Mouse (Mus musculus): Measurements from ENCODE around the gene Ttc5. TPM values are rescaled to one million over a fixed set of nuclear protein-coding genes. Genes with fewer than 3 reads are reported as not detected.
"Not testable (repeated sequence)": the region's sequence is repeated elsewhere in the genome, so short reads cannot be mapped to it uniquely, and the experiment has no call there.

The Ttc5 gene
- polyA plus RNA-seq (2016; fragmentation: Nextera tagmentation; extraction: Ambion mirVana), result 102 and 110 TPM in 2 replicates

DNA sequence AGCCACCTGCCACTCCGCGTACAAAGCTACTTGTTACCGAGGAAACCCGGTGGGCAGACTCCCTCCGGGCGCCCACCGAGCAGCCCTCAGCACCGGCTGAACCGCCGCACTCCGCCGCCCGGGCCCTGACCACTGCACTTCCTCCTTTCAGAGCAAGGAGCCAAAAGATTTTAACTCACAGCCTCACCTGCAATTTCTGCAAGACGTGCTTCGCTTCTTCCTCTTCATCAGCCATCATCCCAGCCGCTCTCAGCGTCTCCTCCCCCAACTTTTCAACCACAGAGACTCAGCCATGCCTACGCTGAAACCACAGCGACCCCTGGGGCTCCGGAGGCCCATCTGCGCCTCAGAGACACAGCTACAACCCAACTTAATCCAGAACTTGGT lies at the start of gene Ttc5:
Gene Ttc5 (minus strand): TSS at position 269 of the 387 bp plus-strand sequence.
- peak within 1 kb of the TSS; percentile 62 for H3K4me3 ChIP-seq
- peak within 1 kb of the TSS; percentile 60 for H3K4me2 ChIP-seq (replicated peaks)
- 0 out of 2 replicates have a peak, but pooled peaks cover 4% of the 10 kb centered on the region for H3K9me3 ChIP-seq
- peak; percentile 93 for ATAC-seq (ENCODE audit: low FRiP score, low read depth)
- H3K27ac ChIP-seq, result peak within 1 kb of the TSS; percentile 16; the same call in 1 of the 2 replicates
- H3K27me3 ChIP-seq (replicated peaks), result no peaks in the 10 kb centered on the region
- H3K4me1 ChIP-seq, result peaks cover 6% of the 10 kb centered on the region; the same call in 1 of the 2 replicates
- H3K36me3 ChIP-seq, result peaks cover 20% of the 10 kb centered on the region
- peak within 1 kb of the TSS; percentile 77 for H3K9ac ChIP-seq
- under 1% methylated on average over 21 of the region's 21 CpGs for WGBS

GRCm38 (mm10) chr14:50834435-50834834 lies 49.1 kb upstream of the Ttc5 start:
- Histone ChIP-seq H3K27me3 (replicated peaks) (no peaks in the 10 kb centered on the region), H3K9me3 (no peaks in the 10 kb centered on the region), H3K4me1 (no peaks in the 10 kb centered on the region), H3K9ac (no peak overlapping the region), H3K4me2 (replicated peaks) (no peak overlapping the region), H3K36me3 (peaks cover 9% of the 10 kb centered on the region; the same call in 1 of the 2 replicates), H3K4me3 (no peak overlapping the region), H3K27ac (no peak overlapping the region)
- no peak for ATAC-seq (ENCODE audit: low FRiP score, low read depth)
- WGBS, result 56% methylated on average over 2 of the region's 2 CpGs

DNA sequence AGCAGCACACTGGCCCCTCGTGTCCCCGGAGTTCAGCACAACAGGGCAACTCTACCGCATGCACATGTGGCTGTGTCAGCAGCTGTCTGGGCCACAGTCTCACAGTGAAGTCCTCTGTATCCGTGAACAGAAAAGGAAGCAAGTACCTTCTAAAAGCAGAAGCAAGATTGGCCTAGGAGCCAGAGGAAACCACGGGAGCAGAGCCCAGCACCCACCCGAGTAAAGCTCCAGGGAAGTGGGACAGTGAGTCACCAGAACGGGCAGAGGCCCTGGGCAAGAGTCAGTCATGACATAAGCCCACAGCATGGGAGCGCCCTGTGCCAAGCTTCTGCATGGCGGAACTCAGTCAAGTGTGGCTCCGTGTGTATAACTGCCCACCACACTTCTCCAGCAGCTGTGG lies 48.6 kb upstream of the Ttc5 start:
- Histone ChIP-seq H3K27ac (no peak overlapping the region), H3K4me2 (replicated peaks) (no peak overlapping the region), H3K4me1 (no peaks in the 10 kb centered on the region), H3K9ac (no peak overlapping the region), H3K27me3 (replicated peaks) (no peaks in the 10 kb centered on the region), H3K4me3 (no peak overlapping the region), H3K36me3 (peaks cover 8% of the 10 kb centered on the region; the same call in 1 of the 2 replicates), H3K9me3 (no peaks in the 10 kb centered on the region)
- WGBS, result 82% methylated on average over 10 of the region's 10 CpGs
- no peak for ATAC-seq (ENCODE audit: low FRiP score, low read depth)

DNA sequence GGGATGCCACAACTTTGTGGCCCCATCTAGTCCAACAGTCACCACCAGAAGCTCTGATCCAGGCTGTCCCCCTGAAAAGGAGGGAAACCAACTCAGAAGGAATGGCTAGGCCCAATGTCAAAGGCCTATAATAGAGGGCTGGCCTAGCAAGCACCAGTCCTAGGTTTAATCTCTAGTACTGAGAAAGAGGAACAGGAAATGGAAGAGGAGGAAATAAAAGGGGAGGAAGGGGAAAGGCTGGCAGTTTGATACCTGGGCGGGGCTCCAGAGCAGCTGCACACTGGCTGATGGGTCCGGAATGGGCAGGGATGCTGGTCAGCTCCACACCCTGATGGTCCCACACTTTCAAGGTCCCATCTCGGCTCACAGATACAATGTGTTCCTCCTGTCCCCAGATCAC lies 44.6 kb upstream of the Ttc5 start:
- Histone ChIP-seq H3K9ac (no peak overlapping the region), H3K4me1 (no peaks in the 10 kb centered on the region), H3K36me3 (peaks cover 6% of the 10 kb centered on the region; the same call in 1 of the 2 replicates), H3K27ac (no peak overlapping the region), H3K4me2 (replicated peaks) (no peak overlapping the region), H3K4me3 (no peak overlapping the region), H3K27me3 (replicated peaks) (no peaks in the 10 kb centered on the region), H3K9me3 (no peaks in the 10 kb centered on the region)
- WGBS, result 87% methylated on average over 3 of the region's 3 CpGs
- no peak for ATAC-seq (ENCODE audit: low FRiP score, low read depth)

DNA sequence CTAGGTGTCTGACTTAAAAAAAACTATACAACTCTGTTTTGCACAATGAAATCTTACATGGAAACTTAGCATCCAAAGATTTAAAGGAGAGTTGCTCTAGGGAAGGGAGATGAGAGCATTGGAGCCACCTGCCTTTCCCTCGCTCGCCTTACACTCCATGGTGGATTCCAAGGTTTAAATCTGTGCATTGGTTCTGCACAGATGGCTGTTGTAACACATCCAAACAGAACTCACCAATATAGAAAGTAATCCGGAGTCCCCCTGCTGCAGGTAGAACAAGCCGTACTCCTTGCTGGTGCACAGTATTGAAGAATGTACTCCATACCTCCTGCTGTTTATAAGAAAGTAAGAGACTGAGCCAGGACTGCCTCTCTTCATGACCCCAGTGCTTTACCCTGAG lies 41.3 kb upstream of the Ttc5 start:
- no peaks in the 10 kb centered on the region for H3K9me3 ChIP-seq
- ATAC-seq (ENCODE audit: low FRiP score, low read depth), result no peak
- H3K27me3 ChIP-seq (replicated peaks), result no peaks in the 10 kb centered on the region
- H3K4me2 ChIP-seq (replicated peaks), result no peak overlapping the region
- H3K4me1 ChIP-seq, result no peaks in the 10 kb centered on the region
- H3K27ac ChIP-seq, result no peak overlapping the region
- no peak overlapping the region for H3K9ac ChIP-seq
- H3K36me3 ChIP-seq, result peaks cover 25% of the 10 kb centered on the region
- 89% methylated on average over 4 of the region's 4 CpGs for WGBS
- no peak overlapping the region for H3K4me3 ChIP-seq

- 92% methylated on average over 9 of the region's 9 CpGs for WGBS
- no peak overlapping the region for H3K4me3 ChIP-seq
- H3K27me3 ChIP-seq (replicated peaks), result no peaks in the 10 kb centered on the region
- H3K4me2 ChIP-seq (replicated peaks), result no peak overlapping the region
- H3K4me1 ChIP-seq, result no peaks in the 10 kb centered on the region
- no peak for ATAC-seq (ENCODE audit: low FRiP score, low read depth)
- H3K27ac ChIP-seq, result no peak overlapping the region
- no peaks in the 10 kb centered on the region for H3K9me3 ChIP-seq
- H3K9ac ChIP-seq, result no peak overlapping the region
- H3K36me3 ChIP-seq, result peaks cover 49% of the 10 kb centered on the region
Measured at GRCm38 (mm10) chr14:50824219-50824618, 38.9 kb upstream of the Ttc5 start.

GRCm38 (mm10) chr14:50823240-50823639 lies 37.9 kb upstream of the Ttc5 start:
- Histone ChIP-seq H3K27ac (no peak overlapping the region), H3K4me1 (no peaks in the 10 kb centered on the region), H3K9ac (no peak overlapping the region), H3K4me3 (no peak overlapping the region), H3K4me2 (replicated peaks) (no peak overlapping the region), H3K9me3 (no peaks in the 10 kb centered on the region), H3K27me3 (replicated peaks) (no peaks in the 10 kb centered on the region), H3K36me3 (peaks cover 54% of the 10 kb centered on the region)
- ATAC-seq (ENCODE audit: low FRiP score, low read depth), result no peak
- WGBS, result 68% methylated on average over 2 of the region's 2 CpGs

DNA sequence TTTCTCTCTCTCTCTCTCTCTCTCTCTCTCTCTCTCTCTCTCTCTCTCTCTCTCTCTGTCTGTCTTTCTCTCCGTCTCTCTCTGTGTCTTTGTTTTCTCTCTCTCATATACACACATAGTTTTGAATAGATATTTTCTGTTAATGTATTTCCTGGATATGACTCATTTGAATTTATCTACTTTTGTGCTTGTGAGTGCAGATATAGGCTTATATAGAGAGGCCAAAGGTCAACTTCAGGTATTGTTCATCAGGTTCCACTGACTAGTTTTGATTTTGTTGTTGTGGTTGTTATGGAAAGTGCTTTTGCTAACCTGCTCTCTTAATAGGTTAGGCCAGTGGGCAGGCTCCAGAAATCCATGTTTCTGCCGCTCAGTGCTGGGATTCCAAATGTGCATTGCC lies 27.7 kb upstream of the Ttc5 start:
- H3K9ac ChIP-seq, result no peak overlapping the region
- ATAC-seq (ENCODE audit: low FRiP score, low read depth), result no peak
- H3K4me3 ChIP-seq, result no peak overlapping the region
- H3K9me3 ChIP-seq, result no peaks in the 10 kb centered on the region
- H3K27ac ChIP-seq, result no peak overlapping the region
- H3K36me3 ChIP-seq, result peaks cover 52% of the 10 kb centered on the region
- no peak overlapping the region for H3K4me2 ChIP-seq (replicated peaks)
- peaks cover 3% of the 10 kb centered on the region; the same call in 1 of the 2 replicates for H3K4me1 ChIP-seq
- WGBS, result 93% methylated on average over 2 of the region's 2 CpGs
- H3K27me3 ChIP-seq (replicated peaks), result no peaks in the 10 kb centered on the region

- peak within 1 kb of the TSS; percentile 64 for H3K9ac ChIP-seq
- ATAC-seq (ENCODE audit: low FRiP score, low read depth), result peak; percentile 97
- H3K4me3 ChIP-seq, result peak within 1 kb of the TSS; percentile 49
- under 1% methylated on average over 42 of the region's 42 CpGs for WGBS
- no peaks in the 10 kb centered on the region for H3K27me3 ChIP-seq (replicated peaks)
- peak within 1 kb of the TSS; percentile 55 for H3K4me2 ChIP-seq (replicated peaks)
- H3K4me1 ChIP-seq, result peaks cover 3% of the 10 kb centered on the region; the same call in 1 of the 2 replicates
- H3K9me3 ChIP-seq, result no peaks in the 10 kb centered on the region
- H3K36me3 ChIP-seq, result peaks cover 18% of the 10 kb centered on the region
- peak within 1 kb of the TSS; percentile 57 for H3K27ac ChIP-seq
Measured at GRCm38 (mm10) chr14:50807487-50808072, 22.3 kb upstream of the Ttc5 start, which contains the start of the genes Ccnb1ip1 and Parp2. Ccnb1ip1 (minus strand) TSS chr14:50807732. Parp2 (plus strand) TSS chr14:50807841.

GRCm38 (mm10) chr14:50806469-50806868 lies 21.1 kb upstream of the Ttc5 start:
- not testable (repeated sequence) for H3K9ac ChIP-seq; H3K4me1 ChIP-seq; H3K27ac ChIP-seq; H3K4me3 ChIP-seq; H3K36me3 ChIP-seq; H3K9me3 ChIP-seq; ATAC-seq (ENCODE audit: low FRiP score, low read depth); H3K27me3 ChIP-seq (replicated peaks)
- WGBS, result 91% methylated on average over 5 of the region's 5 CpGs
- H3K4me2 ChIP-seq (replicated peaks), result peak overlapping the region; percentile 55; the same call in 1 of the 2 replicates

GRCm38 (mm10) chr14:50804683-50805082 lies 19.4 kb upstream of the Ttc5 start:
- no peak overlapping the region for H3K27ac ChIP-seq
- H3K4me2 ChIP-seq (replicated peaks), result no peak overlapping the region
- peaks cover 3% of the 10 kb centered on the region; the same call in 1 of the 2 replicates for H3K4me1 ChIP-seq
- no peaks in the 10 kb centered on the region for H3K36me3 ChIP-seq
- H3K9ac ChIP-seq, result no peak overlapping the region
- ATAC-seq (ENCODE audit: low FRiP score, low read depth), result no peak
- H3K27me3 ChIP-seq (replicated peaks), result no peaks in the 10 kb centered on the region
- 78% methylated on average over 13 of the region's 13 CpGs for WGBS
- H3K4me3 ChIP-seq, result no peak overlapping the region
- no peaks in the 10 kb centered on the region for H3K9me3 ChIP-seq

DNA sequence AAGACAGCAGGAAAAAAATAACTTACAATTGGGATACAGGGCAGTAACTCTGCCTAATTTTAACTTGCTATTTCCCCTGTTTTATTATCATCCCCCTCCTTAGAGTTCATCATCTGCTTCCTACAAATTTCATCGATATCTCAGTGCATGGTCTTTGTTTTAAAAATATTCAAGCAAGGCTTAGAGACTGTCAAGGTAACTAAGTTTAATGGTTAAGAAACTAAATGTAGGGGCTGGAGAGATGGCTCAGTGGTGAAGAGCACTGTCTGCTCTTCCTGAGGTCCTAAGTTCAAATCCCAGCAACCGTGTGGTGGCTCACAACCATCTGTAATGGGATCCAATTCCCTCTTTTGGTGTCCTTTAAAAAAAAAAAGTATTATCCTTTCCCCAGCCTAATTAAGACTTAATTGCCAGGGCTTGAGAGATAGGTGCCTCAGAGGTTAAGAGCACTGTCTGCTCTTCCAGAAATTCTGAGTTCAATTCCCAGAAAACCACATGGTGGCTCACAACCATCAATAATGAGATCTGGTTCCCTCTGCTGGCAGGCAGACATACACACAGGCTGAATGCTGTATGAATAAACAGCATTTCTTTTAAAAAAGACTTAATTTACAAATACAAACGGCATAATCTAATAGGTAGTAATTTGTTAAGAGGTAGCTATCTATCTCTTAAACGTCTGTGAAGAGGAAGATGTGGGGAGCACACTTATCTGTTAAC lies 17.7 kb upstream of the Ttc5 start:
- Histone ChIP-seq H3K4me3 (no peak overlapping the region), H3K36me3 (no peaks in the 10 kb centered on the region), H3K9ac (no peak overlapping the region), H3K4me2 (replicated peaks) (no peak overlapping the region), H3K9me3 (no peaks in the 10 kb centered on the region), H3K27me3 (replicated peaks) (no peaks in the 10 kb centered on the region), H3K4me1 (no peaks in the 10 kb centered on the region), H3K27ac (no peak overlapping the region)
- WGBS, result 67% methylated on average over 4 of the region's 4 CpGs
- ATAC-seq (ENCODE audit: low FRiP score, low read depth), result no peak
